ENCODE assay signal across 11 mouse cellular contexts in the genomic region with DNA sequence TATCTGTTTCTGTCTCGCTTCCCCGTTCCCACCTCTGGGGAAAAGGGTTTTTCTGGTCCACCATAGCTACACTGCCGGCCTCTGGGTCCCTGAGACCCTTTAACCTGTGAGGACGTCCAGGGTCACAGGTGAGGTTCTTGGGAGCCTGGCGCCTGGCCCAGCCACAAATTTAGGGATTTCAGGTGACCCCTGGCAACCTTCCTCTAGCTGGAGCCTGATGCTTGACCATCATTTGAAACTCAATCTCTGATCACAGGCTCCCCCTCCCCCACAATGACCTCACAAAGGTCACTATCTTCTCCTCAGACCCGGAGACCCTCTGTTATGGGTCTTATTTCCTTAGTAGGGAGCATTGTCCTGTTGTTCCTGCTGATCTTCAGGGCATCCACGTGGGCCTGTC. TPM values are rescaled to one million over a fixed set of nuclear protein-coding genes. Genes with fewer than 3 reads are reported as not detected.
DNase-seq lines count a peak whose midpoint lies in the region; ATAC-seq lines count a peak whose summit lies in the region.
"Had no signal": no experiment of that assay in that cellular context is flagged by ENCODE, and none has a peak within 500 bp of the region (broad histone marks: within the 10 kb centered on the region; RNA-seq: fewer than 3 reads in every experiment).

No protein-coding gene starts in this region.

- 70% methylated on average over 7 of the region's 7 CpGs for WGBS in neural tube, embryonic 11.5 days
- 67% methylated on average over 7 of the region's 7 CpGs for WGBS in limb, embryonic 11.5 days

- peak; percentile 88 for DNase-seq in heart, adult 11 months
- no peak for DNase-seq in heart, adult 18-20 months
- DNase-seq in neural tube, embryonic 11.5 days (ENCODE audit: low spot score) = no peak
- DNase-seq in neural tube, embryonic 10.5 days (ENCODE audit: extremely low spot score, low spot score) = no peak
- DNase-seq in limb, embryonic 11.5 days (ENCODE audit: low spot score) = no peak
- DNase-seq in right cerebral cortex, postnatal 25 days = no peak
- DNase-seq in thymus, postnatal 25 days = no peak
- no peak for DNase-seq in right cerebral cortex, postnatal 14 days
- DNase-seq: B cell, adult 2 months; layer of hippocampus, adult 9-11 months had no signal

- peak overlapping the region; percentile 64 for H3K4me3 ChIP-seq in neural tube, embryonic 11.5 days (ENCODE audit: low read depth, low read length)
- H3K4me3 ChIP-seq in limb, embryonic 11.5 days (ENCODE audit: low read depth, low read length) = peak overlapping the region; percentile 84

- H3K9me3 ChIP-seq in neural tube, embryonic 11.5 days (ENCODE audit: control insufficient read depth, low read length) = no peaks in the 10 kb centered on the region
- no peaks in the 10 kb centered on the region for H3K9me3 ChIP-seq in limb, embryonic 11.5 days (ENCODE audit: control insufficient read depth, low read length)

- no peak overlapping the region for H3K9ac ChIP-seq in neural tube, embryonic 11.5 days (ENCODE audit: low read length)
- no peak overlapping the region for H3K9ac ChIP-seq in limb, embryonic 11.5 days (ENCODE audit: low read length)

- ATAC-seq in neural tube, embryonic 11.5 days (ENCODE audit: insufficient read depth, low FRiP score, low TSS enrichment) = no peak
- no peak for ATAC-seq in limb, embryonic 11.5 days (ENCODE audit: insufficient number of reproducible peaks, low FRiP score, low TSS enrichment, low read depth)

- peaks cover 6% of the 10 kb centered on the region for H3K36me3 ChIP-seq in neural tube, embryonic 11.5 days (ENCODE audit: control insufficient read depth, insufficient read depth, low read length)
- H3K36me3 ChIP-seq in limb, embryonic 11.5 days (ENCODE audit: control insufficient read depth, insufficient read depth, low read length) = no peaks in the 10 kb centered on the region; the same call in none of the 2 replicates

- H3K27ac ChIP-seq in neural tube, embryonic 11.5 days (ENCODE audit: low read depth, low read length) = no peak overlapping the region
- no peak overlapping the region for H3K27ac ChIP-seq in limb, embryonic 11.5 days (replicated peaks; ENCODE audit: low read depth, low read length)

- peak overlapping the region; percentile 87 for H3K4me2 ChIP-seq in neural tube, embryonic 11.5 days (ENCODE audit: low read depth)
- H3K4me2 ChIP-seq in limb, embryonic 11.5 days (ENCODE audit: low read depth, severe bottlenecking) = peak overlapping the region; percentile 98

- peaks cover 21% of the 10 kb centered on the region for H3K4me1 ChIP-seq in neural tube, embryonic 11.5 days (ENCODE audit: control insufficient read depth, insufficient read depth, low read length)
- H3K4me1 ChIP-seq in limb, embryonic 11.5 days (ENCODE audit: control insufficient read depth, insufficient read depth, low read length) = peaks cover 8% of the 10 kb centered on the region; the same call in 1 of the 2 replicates

- no peaks in the 10 kb centered on the region for H3K27me3 ChIP-seq in neural tube, embryonic 11.5 days (ENCODE audit: control insufficient read depth, insufficient read depth, low read length)
- no peaks in the 10 kb centered on the region for H3K27me3 ChIP-seq in limb, embryonic 11.5 days (ENCODE audit: control insufficient read depth, insufficient read depth, low read length)

RNA-seq across cellular contexts. Expression of a gene that starts 3.8 kb away (rescaled TPM):
- total RNA-seq in heart, adult 18-20 months (2021) = 1 to 10 TPM; 6.7 to 9.7 TPM
- 22.1 and 27.0 TPM in 2 replicates for polyA plus RNA-seq in neural tube, embryonic 11.5 days (2014; fragmentation: Nextera tagmentation; extraction: Ambion mirVana)
- polyA plus RNA-seq in limb, embryonic 11.5 days (2014; fragmentation: Nextera tagmentation; extraction: Ambion mirVana) = 35.5 and 39.7 TPM in 2 replicates

RNA-seq across cellular contexts. Expression of a gene that starts 24.3 kb away (rescaled TPM):
- total RNA-seq in heart, adult 18-20 months (2021) = under 1 TPM; 0.13 to 0.17 TPM
- 0.99 and 1.3 TPM in 2 replicates for polyA plus RNA-seq in neural tube, embryonic 11.5 days (2014; fragmentation: Nextera tagmentation; extraction: Ambion mirVana)
- 1.5 and 2.0 TPM in 2 replicates for polyA plus RNA-seq in limb, embryonic 11.5 days (2014; fragmentation: Nextera tagmentation; extraction: Ambion mirVana)
- total RNA-seq: neutrophil, adult 5-6 weeks had no signal

RNA-seq across cellular contexts. Expression of a gene that starts 53.0 kb away (rescaled TPM):
- total RNA-seq in heart, adult 18-20 months (2021) = not detected
- not detected in 2 replicates for polyA plus RNA-seq in neural tube, embryonic 11.5 days (2014; fragmentation: Nextera tagmentation; extraction: Ambion mirVana)
- not detected in 2 replicates for polyA plus RNA-seq in limb, embryonic 11.5 days (2014; fragmentation: Nextera tagmentation; extraction: Ambion mirVana)

RNA-seq across cellular contexts. Expression of a gene that starts 56.9 kb away (rescaled TPM):
- not detected for total RNA-seq in heart, adult 18-20 months (2021)
- not detected in 2 replicates for polyA plus RNA-seq in neural tube, embryonic 11.5 days (2014; fragmentation: Nextera tagmentation; extraction: Ambion mirVana)
- polyA plus RNA-seq in limb, embryonic 11.5 days (2014; fragmentation: Nextera tagmentation; extraction: Ambion mirVana) = not detected in 2 replicates

RNA-seq across cellular contexts. Expression of a gene that starts 56.9 kb away (rescaled TPM):
- not detected for total RNA-seq in heart, adult 18-20 months (2021)
- polyA plus RNA-seq in neural tube, embryonic 11.5 days (2014; fragmentation: Nextera tagmentation; extraction: Ambion mirVana) = not detected in 2 replicates
- not detected in 2 replicates for polyA plus RNA-seq in limb, embryonic 11.5 days (2014; fragmentation: Nextera tagmentation; extraction: Ambion mirVana)
- total RNA-seq: neutrophil, adult 5-6 weeks had no signal
